Mouse (Mus musculus) frontal cortex, postnatal 36 days (tissue): ENCODE data around the gene Zfyve21.
A peak's percentile ranks its signal among the peaks of the same experiment; 100 is the strongest.

Experiments
- DNase-seq, 2 experiments: peaks; one replicate each; pipeline ENCODE4 v3.0.0; 2022; ENCODE audit warnings: low spot score in 2 of 2

The Zfyve21 gene

GRCm38 (mm10) chr12:111813766-111814617 is at the start of gene Zfyve21, which contains the start of gene Xrcc3:
Zfyve21 (plus strand) TSS chr12:111814170.
Xrcc3 (minus strand) TSS chr12:111813873.
- peak; percentile 97 to 98 for DNase-seq

GRCm38 (mm10) chr12:111766313-111767236 is 47.4 kb upstream of the Zfyve21 start:
- no peak for DNase-seq

- no peak for DNase-seq
Measured at GRCm38 (mm10) chr12:111768322-111768928, 45.5 kb upstream of the Zfyve21 start.

- DNase-seq: no peak
Measured at GRCm38 (mm10) chr12:111769306-111769705, 44.7 kb upstream of the Zfyve21 start.

- DNase-seq: no peak
Measured at GRCm38 (mm10) chr12:111769816-111770577, 44.0 kb upstream of the Zfyve21 start.

GRCm38 (mm10) chr12:111770651-111771050 is 43.3 kb upstream of the Zfyve21 start:
- DNase-seq: no peak

- DNase-seq: no peak
Measured at GRCm38 (mm10) chr12:111774156-111774555, 39.8 kb upstream of the Zfyve21 start.

GRCm38 (mm10) chr12:111774845-111775244 is 39.1 kb upstream of the Zfyve21 start:
- no peak for DNase-seq

- no peak for DNase-seq
Measured at GRCm38 (mm10) chr12:111777919-111778318, 36.1 kb upstream of the Zfyve21 start.

GRCm38 (mm10) chr12:111779544-111779943 is 34.4 kb upstream of the Zfyve21 start:
- DNase-seq: no peak

- DNase-seq: no peak
Measured at GRCm38 (mm10) chr12:111785174-111785573, 28.8 kb upstream of the Zfyve21 start.

- no peak for DNase-seq
Measured at GRCm38 (mm10) chr12:111787015-111787414, 27.0 kb upstream of the Zfyve21 start.

- no peak for DNase-seq
Measured at GRCm38 (mm10) chr12:111790090-111790489, 23.9 kb upstream of the Zfyve21 start.

- DNase-seq: no peak
Measured at GRCm38 (mm10) chr12:111790631-111791030, 23.3 kb upstream of the Zfyve21 start.

- DNase-seq: peak in 1 of 2 experiments; percentile 50
Measured at GRCm38 (mm10) chr12:111791474-111792104, 22.4 kb upstream of the Zfyve21 start.

- peak in 1 of 2 experiments; percentile 57 for DNase-seq
Measured at GRCm38 (mm10) chr12:111794102-111794501, 19.9 kb upstream of the Zfyve21 start.

GRCm38 (mm10) chr12:111794526-111795179 is 19.3 kb upstream of the Zfyve21 start:
- DNase-seq: no peak

GRCm38 (mm10) chr12:111795180-111795895 is 18.6 kb upstream of the Zfyve21 start:
- no peak for DNase-seq

- no peak for DNase-seq
Measured at GRCm38 (mm10) chr12:111797251-111797650, 16.7 kb upstream of the Zfyve21 start.
